Mouse (Mus musculus) embryonic facial prominence, embryonic 12.5 days (tissue): ENCODE data around the gene Gm16867. TPM values are rescaled to one million over a fixed set of nuclear protein-coding genes. Genes with fewer than 3 reads are reported as not detected.
"Not testable (repeated sequence)": the region's sequence is repeated elsewhere in the genome, so short reads cannot be mapped to it uniquely, and the experiment has no call there.

Source experiments
- ATAC-seq: fragments of 200-750 bp; cut with Nextera tagmentation; 2 replicates; pipeline ENCODE4 v1.8.0; 2017; ENCODE audit not compliant: insufficient number of reproducible peaks, insufficient read depth, low FRiP score, low TSS enrichment
- H3K27ac ChIP-seq: fragments of 300-500 bp; sonication (generic); 2 replicates; pipeline ENCODE4 v1.5.1; 2016; ENCODE audit warnings: mild to moderate bottlenecking
- H3K27me3 ChIP-seq: fragments of 300-500 bp; sonication (generic); 2 replicates; pipeline ENCODE4 v1.6.1; 2016; ENCODE audit warnings: mild to moderate bottlenecking, moderate library complexity
- H3K36me3 ChIP-seq: fragments of 300-500 bp; sonication (generic); 2 replicates; pipeline ENCODE4 v1.6.1; 2016; ENCODE audit warnings: mild to moderate bottlenecking
- H3K4me1 ChIP-seq: fragments of 300-500 bp; sonication (generic); 2 replicates; pipeline ENCODE4 v1.6.1; 2016
- H3K4me2 ChIP-seq: fragments of 300-500 bp; sonication (generic); replicated peaks from 2 replicates; pipeline ENCODE4 v1.6.1; 2016; ENCODE audit warnings: mild to moderate bottlenecking, moderate library complexity
- H3K4me3 ChIP-seq: fragments of 300-500 bp; sonication (generic); 2 replicates; pipeline ENCODE4 v1.5.1; 2016; ENCODE audit warnings: mild to moderate bottlenecking
- H3K9ac ChIP-seq: fragments of 300-500 bp; sonication (generic); 2 replicates; pipeline ENCODE4 v1.6.1; 2016; ENCODE audit warnings: mild to moderate bottlenecking, moderate library complexity
- H3K9me3 ChIP-seq: fragments of 300-500 bp; sonication (generic); 2 replicates; pipeline ENCODE4 v1.6.1; 2016; ENCODE audit warnings: mild to moderate bottlenecking, moderate library complexity
- WGBS: fragments of 180-500 bp; shearing (Covaris S2); methylation state at CpG from one replicate; pipeline ENCODE4 v1.1.7; 2016; 5-methylcytosine and 5-hydroxymethylcytosine counted together
- polyA plus RNA-seq: library from polyadenylated mRNA; unstranded; fragments of >200 nt; fragmentation: Nextera tagmentation; extraction: Ambion mirVana; gene quantifications from 2 replicates; pipeline ENCODE4 v1.2.1, GENCODE M21; 2016

Gene Gm16867
- not detected in 2 replicates for polyA plus RNA-seq

GRCm38 (mm10) chr14:69503174-69503573 is at the start of gene Gm16867:
Gm16867 (minus strand) TSS chr14:69503362.
- H3K4me3 ChIP-seq, H3K9me3 ChIP-seq, H3K9ac ChIP-seq, H3K27me3 ChIP-seq, H3K4me2 ChIP-seq, H3K27ac ChIP-seq, H3K36me3 ChIP-seq, H3K4me1 ChIP-seq: not testable (repeated sequence)
- no CpG with 5 or more reads among the region's 29 CpGs for WGBS
- peak; percentile 96 for ATAC-seq

DNA sequence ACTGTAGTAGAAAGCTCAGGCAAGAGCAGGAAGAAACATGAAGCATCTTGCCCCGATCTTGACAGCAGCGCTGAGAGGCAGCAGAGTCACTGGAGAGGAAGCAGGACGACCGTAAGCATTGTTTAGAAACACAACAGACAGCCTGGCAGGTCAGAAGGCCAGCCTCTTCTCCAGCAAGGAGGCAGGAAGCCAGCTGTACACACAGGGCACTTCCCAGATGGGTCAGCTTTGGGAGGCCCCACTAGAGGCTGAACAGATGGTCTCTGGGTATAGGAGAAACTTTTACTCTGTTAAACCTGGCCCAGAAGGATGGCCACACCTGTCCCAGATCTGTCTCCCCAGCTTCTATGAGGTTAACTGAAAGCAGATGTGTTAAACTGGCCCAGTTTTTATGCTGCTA is 44.1 kb upstream of the Gm16867 start:
- not testable (repeated sequence) for H3K4me1 ChIP-seq, ATAC-seq, H3K9ac ChIP-seq, H3K27me3 ChIP-seq, H3K4me2 ChIP-seq, H3K9me3 ChIP-seq, H3K4me3 ChIP-seq, H3K36me3 ChIP-seq, H3K27ac ChIP-seq
- WGBS = no CpG with 5 or more reads among the region's 4 CpGs

- H3K27me3 ChIP-seq, H3K36me3 ChIP-seq, ATAC-seq, H3K4me2 ChIP-seq, H3K4me1 ChIP-seq, H3K27ac ChIP-seq, H3K9me3 ChIP-seq, H3K9ac ChIP-seq, H3K4me3 ChIP-seq: not testable (repeated sequence)
- WGBS = no CpG with 5 or more reads among the region's 2 CpGs
Observed at GRCm38 (mm10) chr14:69545052-69545451, 41.9 kb upstream of the Gm16867 start.

DNA sequence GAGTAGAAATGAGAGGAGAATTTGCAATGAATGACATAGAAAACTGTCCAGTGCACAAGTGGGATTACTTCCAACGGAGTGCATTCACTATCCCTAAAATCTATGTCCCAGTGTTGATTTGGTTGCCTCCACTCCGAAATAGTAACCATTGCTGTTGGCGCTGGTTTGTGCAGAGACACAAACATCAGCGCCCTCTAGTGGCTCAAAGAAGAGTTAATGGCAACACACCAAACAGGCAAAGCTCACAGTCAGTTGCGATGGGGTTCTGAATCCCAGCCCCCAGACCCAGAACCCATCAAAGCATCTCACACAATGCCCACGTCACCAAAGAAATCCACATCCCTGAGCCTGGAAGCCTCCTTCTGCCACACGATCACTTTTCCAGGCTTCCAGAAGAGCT is 40.9 kb upstream of the Gm16867 start:
- H3K36me3 ChIP-seq, H3K9me3 ChIP-seq, H3K27me3 ChIP-seq, ATAC-seq, H3K4me1 ChIP-seq, H3K4me2 ChIP-seq, H3K4me3 ChIP-seq, H3K27ac ChIP-seq, H3K9ac ChIP-seq: not testable (repeated sequence)
- WGBS = no CpG with 5 or more reads among the region's 7 CpGs

DNA sequence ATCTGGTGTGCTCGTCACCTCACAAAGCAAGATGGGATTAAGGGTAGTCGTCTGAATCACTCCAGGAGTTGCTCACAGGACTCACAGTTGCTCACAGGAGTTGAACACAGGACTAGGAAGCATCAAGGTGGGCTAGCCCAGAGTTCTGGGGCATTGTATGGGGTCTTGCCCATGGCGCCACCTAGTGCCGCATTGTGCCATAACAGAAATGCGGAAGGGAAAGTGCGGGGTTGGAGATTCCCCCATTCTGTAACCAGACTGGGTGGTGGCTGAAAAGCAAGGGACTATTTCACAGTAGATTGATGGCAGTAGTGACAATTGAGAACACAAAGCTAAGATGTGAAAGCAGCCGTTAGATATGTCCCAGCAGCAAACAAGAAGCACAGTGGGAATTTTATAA is 39.5 kb upstream of the Gm16867 start:
- not testable (repeated sequence) for H3K9ac ChIP-seq, ATAC-seq, H3K4me1 ChIP-seq, H3K4me3 ChIP-seq, H3K27ac ChIP-seq, H3K36me3 ChIP-seq, H3K9me3 ChIP-seq, H3K4me2 ChIP-seq, H3K27me3 ChIP-seq
- WGBS = no CpG with 5 or more reads among the region's 7 CpGs

- H3K27me3 ChIP-seq, H3K4me2 ChIP-seq, H3K27ac ChIP-seq, H3K4me1 ChIP-seq, H3K36me3 ChIP-seq, ATAC-seq, H3K4me3 ChIP-seq, H3K9ac ChIP-seq, H3K9me3 ChIP-seq: not testable (repeated sequence)
- WGBS = no CpG with 5 or more reads among the region's 5 CpGs
Observed at GRCm38 (mm10) chr14:69540113-69540512, 37.0 kb upstream of the Gm16867 start.

DNA sequence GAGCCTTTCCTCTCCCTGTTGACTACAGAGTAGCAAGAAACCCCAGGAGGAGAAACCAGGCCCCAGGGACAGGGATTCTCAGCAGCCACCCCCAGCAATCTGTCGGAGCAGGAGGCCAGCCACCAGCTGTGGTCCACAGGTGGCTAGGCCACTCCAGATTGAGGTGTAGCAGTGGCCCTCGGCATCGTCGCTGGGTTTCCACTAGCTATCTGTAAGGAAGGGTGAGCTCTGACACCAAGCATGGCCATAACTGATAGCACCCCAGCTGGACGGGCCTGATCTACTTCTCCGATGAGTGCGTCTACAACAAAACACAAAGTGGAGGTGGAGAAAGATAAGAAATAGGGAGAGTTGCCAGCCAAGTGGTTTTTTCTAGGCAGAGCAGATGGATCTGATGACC is 33.4 kb upstream of the Gm16867 start:
- no CpG with 5 or more reads among the region's 7 CpGs for WGBS
- H3K9ac ChIP-seq, ATAC-seq: not testable (repeated sequence)

DNA sequence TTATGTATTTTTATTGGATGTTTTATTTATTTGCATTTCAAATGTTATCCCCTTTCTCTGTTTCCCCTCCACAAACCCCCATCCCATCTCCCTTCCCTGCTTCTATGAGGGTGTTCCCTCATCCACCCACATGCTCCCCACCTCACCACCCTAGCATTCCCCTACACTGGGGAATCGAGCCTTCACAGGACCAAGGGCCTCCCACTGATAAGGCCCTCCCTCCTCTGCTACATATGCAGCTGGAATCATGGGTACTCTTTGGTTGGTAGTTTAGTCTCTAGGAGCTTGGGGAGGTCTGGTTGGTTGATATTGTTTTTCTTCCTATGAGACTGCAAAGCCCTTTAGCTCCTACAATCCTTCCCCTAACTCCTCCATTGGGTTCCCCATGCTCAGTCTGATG is 23.0 kb upstream of the Gm16867 start:
- WGBS = no CpG with 5 or more reads among the region's 1 CpGs
- not testable (repeated sequence) for H3K9me3 ChIP-seq, H3K27me3 ChIP-seq

More for the DNA sequence above, 33.4 kb upstream of the Gm16867 start:
- H3K27ac ChIP-seq, H3K36me3 ChIP-seq, H3K4me1 ChIP-seq, H3K9me3 ChIP-seq, H3K4me2 ChIP-seq, H3K4me3 ChIP-seq, H3K27me3 ChIP-seq: not testable (repeated sequence)

DNA sequence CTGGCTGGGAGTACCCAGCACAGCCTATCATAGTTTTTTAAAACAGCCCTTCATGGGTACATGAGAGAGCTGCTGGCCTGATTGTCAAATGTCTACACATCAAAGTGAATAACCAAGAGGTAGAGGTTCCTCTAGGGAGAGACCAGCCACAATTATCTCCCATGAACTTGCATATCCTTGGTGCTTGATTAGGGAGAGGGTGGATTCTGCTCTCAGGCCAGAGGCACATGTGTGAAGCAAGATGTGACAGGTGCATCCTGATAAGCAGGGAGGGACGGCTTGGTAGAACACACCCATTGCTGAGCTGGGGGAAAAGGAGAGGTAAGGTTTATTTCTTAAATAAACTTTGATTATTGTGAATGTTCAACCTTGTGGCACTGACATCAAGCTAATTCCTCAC is 19.8 kb upstream of the Gm16867 start:
- H3K9me3 ChIP-seq, H3K36me3 ChIP-seq, H3K4me1 ChIP-seq, H3K27me3 ChIP-seq, H3K27ac ChIP-seq, H3K4me2 ChIP-seq, ATAC-seq, H3K4me3 ChIP-seq, H3K9ac ChIP-seq: not testable (repeated sequence)
- WGBS = no CpG with 5 or more reads among the region's 1 CpGs

More for the DNA sequence above, 23.0 kb upstream of the Gm16867 start:
- H3K36me3 ChIP-seq, H3K4me3 ChIP-seq, ATAC-seq, H3K4me1 ChIP-seq, H3K27ac ChIP-seq, H3K4me2 ChIP-seq, H3K9ac ChIP-seq: not testable (repeated sequence)

DNA sequence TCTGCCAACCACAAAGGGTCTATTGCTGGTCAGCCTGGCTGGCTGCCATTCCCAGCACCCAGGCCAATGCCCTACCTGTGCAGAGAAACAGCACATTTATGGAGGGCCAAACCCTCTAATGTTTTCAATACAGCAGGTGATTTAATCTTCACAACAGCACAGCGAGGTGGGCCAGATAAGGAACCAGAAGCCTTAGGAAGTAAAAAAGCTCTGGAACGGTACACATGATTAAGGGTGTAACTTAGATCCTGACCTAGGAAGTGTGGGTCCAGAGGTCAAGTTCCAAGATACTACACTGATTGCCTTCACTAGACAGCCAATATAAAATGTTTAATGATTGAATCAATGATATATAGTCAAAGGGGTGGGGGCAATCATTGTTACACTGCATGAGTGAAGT is 17.6 kb upstream of the Gm16867 start:
- not testable (repeated sequence) for H3K4me2 ChIP-seq, H3K9me3 ChIP-seq, H3K4me3 ChIP-seq, H3K4me1 ChIP-seq, H3K27me3 ChIP-seq, H3K27ac ChIP-seq, H3K36me3 ChIP-seq, ATAC-seq, H3K9ac ChIP-seq
- no CpG with 5 or more reads among the region's 2 CpGs for WGBS

DNA sequence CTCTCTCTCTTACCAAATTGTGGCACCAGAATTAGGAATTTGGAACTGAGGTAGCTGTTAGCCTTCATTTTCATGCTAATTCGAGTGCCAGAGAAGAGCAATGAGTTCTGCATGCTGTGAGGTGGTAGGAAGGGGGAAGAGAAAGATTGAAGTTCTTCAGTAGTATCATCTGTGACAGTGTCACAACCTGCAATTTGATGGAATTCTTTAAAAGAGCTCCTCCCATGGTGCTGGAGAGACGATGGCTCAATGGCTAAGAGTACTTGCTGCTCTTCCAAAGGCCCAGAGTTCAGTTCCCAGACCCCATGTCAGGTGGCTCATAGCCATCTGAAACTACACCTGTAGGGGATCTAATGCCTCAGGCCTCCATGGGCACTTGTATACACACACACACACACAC is 9.3 kb upstream of the Gm16867 start, which contains the start of gene Gm27179:
TSS of gene Gm27179 (minus strand) at position 101 of the 400 bp plus-strand sequence.
- not testable (repeated sequence) for H3K4me3 ChIP-seq, H3K27me3 ChIP-seq, H3K9ac ChIP-seq, H3K4me1 ChIP-seq, H3K4me2 ChIP-seq, H3K36me3 ChIP-seq, ATAC-seq, H3K27ac ChIP-seq, H3K9me3 ChIP-seq
- no CpG with 5 or more reads among the region's 2 CpGs for WGBS

DNA sequence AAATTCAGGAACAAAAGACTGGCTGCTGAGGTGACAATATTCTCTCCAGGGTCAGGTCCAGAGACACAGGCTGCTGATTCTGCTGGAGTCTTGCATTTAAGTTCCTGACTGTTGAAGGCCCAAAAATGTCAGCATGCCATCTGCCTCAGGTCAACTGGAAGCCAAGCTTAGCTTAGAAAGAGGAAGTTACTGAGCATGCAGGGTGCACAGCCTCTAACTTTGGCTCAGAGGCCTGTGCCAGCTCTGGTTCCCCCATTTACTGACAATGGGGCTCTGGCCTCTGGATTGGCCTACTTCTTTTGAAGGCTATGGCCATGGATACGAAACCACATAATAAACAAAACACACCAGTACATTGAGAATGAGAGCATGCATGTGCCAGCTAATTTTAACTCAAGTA is 3.8 kb upstream of the Gm16867 start:
- WGBS = no CpG with 5 or more reads among the region's 1 CpGs

More for the DNA sequence above, 3.8 kb upstream of the Gm16867 start:
- H3K4me1 ChIP-seq, H3K4me2 ChIP-seq, H3K4me3 ChIP-seq, ATAC-seq, H3K27me3 ChIP-seq, H3K27ac ChIP-seq, H3K9ac ChIP-seq, H3K36me3 ChIP-seq, H3K9me3 ChIP-seq: not testable (repeated sequence)
